Mouse (Mus musculus): ENCODE data around the gene Gm29797.

Gene Gm29797

GRCm38 (mm10) chr2:181696801-181697420, 40.1 kb downstream of the Gm29797 start:
- no peak for DNase-seq (ENCODE audit: low read depth)

DNA sequence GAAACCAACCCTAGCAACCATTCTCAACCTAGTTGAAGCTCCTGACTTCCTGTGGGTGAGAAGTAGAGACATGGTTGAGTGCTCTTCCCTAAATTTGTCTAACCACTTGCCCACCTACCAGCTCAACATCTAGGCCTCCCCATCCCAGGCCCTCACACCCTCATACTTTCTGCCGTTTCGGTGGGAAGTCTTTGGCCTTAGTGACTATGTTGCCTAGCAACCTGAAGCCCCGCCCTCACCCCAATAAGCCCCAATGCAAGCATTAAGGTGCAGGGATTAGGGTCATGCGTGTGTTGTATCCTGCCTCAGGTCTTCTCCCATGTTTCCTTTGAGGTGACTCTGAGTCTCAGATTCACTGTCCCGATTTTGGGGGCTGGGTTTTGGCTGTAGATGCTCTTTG, 41.4 kb downstream of the Gm29797 start, which contains the start of gene Lkaaear1:
Lkaaear1 (minus strand) TSS at position 202 of the 400 bp plus-strand sequence.
- no peak for DNase-seq (ENCODE audit: low read depth)

DNA sequence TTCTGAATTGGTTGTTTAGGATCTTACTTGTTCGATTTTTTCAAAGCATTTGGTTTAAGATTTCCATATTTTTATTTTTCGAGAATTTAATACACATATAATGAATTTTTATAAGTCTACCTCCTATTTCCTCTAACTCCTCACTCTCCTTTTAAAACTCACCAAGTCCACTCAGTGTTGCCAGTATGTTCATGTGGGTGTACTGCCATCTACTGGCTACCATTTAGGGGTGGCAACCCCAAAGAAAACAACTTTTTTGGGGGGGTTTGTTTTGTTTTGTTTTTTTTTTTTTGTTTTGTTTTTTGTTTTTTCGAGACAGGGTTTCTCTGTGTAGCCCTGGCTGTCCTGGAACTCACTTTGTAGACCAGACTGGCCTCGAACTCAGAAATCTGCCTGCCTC, 49.8 kb downstream of the Gm29797 start:
- peak; percentile 73 for DNase-seq (ENCODE audit: low read depth)
